Mouse (Mus musculus): ENCODE results near the gene Psg27.
"Not testable (repeated sequence)": the region's sequence is repeated elsewhere in the genome, so short reads cannot be mapped to it uniquely, and the experiment has no call there.

Gene Psg27

DNA sequence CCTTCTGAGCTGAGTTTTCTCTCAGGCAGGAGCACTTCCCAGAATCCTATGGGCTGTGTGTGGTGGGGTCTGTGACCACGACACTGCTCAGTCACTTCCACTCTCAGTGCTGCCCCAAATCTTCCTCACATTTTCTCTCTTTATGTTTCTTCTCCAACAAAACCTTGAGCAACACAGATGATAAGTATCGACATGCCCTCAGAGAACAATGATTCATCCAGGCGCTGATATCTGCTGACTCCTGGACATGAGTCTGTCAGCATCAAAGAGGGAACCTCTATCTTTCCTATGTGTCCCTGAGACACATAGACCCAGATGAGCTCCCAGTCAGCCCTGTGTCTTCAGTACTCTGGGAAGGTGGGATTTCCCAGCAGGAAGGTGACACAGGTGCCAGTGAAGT is at the start of gene Psg27:
TSS of gene Psg27 (minus strand) at position 101 of the 400 bp plus-strand sequence.
- DNase-seq (ENCODE audit: low read depth, low spot score): no peak

DNA sequence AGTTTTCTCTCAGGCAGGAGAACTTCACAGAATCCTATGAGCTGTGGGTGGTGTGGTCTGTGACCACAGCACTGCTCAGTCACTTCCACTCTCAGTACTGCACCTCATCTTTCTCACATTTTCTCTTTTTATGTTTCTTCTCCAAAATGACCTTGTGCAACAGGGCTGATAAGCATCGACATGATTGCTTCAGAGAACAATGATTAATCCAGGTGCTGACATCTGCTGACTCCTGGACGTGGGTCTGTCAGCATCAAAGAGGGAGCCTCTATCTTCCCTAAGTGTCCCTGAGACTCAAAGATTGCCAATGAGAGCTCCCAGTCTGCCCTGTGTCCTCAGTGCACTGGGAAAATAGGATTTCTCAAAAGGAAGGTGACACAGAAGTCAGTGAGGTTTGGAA is 49.3 kb upstream of the Psg27 start, which contains the start of gene Psg23:
TSS of gene Psg23 (minus strand) at position 101 of the 400 bp plus-strand sequence.
- DNase-seq (ENCODE audit: low read depth, low spot score): not testable (repeated sequence)

DNA sequence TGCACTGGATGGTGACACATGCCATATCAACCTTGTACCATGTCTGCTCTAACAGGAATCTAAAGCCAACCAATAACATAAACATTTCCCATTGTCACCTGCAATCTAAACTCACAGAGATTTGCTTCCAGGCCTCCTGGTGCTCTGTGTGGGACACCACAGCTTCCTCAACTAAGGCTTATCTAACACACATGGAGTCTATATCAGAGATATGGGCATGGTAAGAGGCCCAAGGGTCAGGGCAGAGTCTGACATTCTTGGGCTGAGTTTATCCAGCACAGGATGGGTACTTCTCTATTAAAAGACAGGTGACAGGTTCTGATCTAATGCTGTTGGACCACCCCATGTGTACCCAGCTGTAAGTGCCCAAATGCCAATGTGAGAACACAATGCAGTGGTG is 7.3 kb downstream of the Psg27 start:
- DNase-seq (ENCODE audit: low read depth, low spot score): no peak

DNA sequence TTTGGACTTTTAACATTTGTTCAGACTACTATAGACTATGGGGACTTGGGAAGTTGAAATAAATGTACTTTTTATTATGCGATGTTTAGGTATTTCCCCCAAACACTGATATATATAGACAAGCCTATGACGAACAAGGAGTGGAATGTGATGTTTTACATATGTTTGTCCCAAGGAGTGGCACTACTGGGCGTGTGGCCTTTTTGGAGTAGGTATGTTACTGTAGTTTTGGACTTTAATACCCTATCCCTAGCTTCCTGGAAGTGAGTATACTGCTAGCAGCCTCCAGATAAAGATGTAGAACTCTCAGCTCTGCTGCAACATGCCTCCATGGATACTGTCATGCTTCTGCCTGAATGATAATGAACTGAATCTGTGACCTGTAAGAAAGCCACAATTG is 11.4 kb downstream of the Psg27 start:
- not testable (repeated sequence) for DNase-seq (ENCODE audit: low read depth, low spot score)

DNA sequence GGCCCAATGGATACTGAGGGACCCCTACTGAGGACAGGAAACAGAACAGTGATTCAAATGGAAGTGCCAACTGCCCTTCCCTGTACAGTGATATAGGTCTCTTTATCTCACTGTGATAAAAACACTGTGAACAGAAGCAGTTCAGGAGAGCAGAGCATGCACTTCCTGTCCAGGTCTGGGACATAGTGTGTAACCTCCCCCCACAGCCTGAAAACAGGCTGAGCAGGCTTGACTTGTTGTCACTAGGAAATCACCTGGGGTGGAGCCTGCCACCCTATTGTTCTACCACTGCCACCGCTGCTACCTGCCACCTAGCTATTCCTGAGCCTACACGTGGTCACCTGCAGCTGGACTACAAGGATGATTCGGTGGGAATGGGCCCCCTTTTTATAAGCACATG is 33.7 kb downstream of the Psg27 start:
- no peak for DNase-seq (ENCODE audit: low read depth, low spot score)

DNA sequence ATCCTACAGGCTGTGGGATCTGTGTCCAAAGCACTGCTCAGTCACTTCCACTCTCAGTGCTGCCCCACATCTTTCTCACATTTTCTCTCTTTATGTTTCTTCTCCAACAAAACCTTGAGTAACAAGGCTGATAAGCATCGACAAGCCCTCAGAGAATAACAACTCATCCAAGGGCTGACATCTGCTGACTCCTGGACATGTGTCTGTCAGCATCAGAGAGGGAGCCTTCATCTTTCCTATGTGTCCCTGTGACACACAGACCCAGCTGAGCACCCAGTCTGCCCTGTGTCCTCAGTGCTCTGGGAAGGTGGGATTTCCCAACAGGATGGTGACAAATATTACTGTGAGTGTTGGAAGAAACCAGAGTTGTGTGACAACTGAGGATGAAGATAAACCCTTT is 34.9 kb downstream of the Psg27 start, which contains the start of gene Psg25:
TSS of gene Psg25 (minus strand) at position 101 of the 400 bp plus-strand sequence.
- no peak for DNase-seq (ENCODE audit: low read depth, low spot score)

DNA sequence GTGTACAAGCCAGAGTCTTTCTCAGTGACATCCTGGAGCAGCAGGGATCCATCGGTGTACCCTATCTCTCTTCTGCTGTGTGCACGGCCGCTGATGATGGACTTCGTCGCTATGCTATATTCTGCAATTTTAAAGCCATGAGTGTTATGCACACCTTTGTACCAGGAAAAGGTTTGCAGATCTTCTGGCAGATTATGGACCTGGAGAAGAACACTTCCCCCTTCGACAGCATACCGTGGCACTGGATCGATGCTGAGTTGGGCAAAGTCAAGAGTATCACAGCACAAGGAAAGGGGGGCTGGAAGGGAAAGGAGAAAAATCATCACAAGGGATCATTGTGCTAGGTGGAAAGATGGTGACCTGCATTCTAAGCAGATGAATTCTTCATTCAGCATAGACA is 42.4 kb downstream of the Psg27 start:
- DNase-seq (ENCODE audit: low read depth, low spot score): no peak

DNA sequence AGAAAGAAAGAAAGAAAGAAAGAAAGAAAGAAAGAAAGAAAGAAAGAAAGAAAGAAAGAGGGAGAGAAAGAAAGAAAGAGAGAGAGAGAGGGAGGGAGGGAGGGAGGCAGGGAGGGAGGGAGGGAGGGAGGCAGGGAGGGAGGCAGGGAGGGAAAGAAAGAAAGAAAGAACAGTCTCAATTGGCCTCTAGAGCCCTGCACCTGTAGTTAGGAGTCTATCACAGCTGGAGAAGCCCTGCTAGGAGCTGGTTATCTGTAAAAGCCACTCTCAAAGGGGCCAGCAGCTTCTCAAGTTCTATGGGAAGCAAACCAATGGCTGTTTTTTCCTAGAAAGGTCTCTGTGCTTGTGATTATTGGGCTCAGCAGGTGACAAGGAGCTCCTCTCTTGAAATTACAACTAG is 54.3 kb downstream of the Psg27 start:
- DNase-seq (ENCODE audit: low read depth, low spot score): not testable (repeated sequence)

DNA sequence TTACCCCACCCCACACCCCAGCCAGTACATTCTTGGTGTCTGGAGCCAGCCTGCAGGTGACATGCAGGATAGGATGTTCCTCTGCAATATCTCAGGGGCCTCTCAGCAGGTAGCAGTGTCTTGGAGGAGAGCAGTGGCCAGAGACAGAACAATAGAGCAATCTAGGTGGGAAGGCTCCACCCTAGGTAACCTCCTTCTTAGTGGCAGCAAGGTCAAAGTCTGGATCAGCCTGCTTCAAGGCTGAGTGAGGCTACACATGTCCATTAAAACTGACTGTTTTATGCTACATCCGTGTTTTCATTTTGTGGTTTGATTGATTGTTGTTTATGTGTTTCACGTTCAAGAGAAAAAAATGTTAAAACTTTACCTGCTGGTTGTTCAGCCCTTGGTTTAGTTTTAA is 54.7 kb downstream of the Psg27 start:
- not testable (repeated sequence) for DNase-seq (ENCODE audit: low read depth, low spot score)

DNA sequence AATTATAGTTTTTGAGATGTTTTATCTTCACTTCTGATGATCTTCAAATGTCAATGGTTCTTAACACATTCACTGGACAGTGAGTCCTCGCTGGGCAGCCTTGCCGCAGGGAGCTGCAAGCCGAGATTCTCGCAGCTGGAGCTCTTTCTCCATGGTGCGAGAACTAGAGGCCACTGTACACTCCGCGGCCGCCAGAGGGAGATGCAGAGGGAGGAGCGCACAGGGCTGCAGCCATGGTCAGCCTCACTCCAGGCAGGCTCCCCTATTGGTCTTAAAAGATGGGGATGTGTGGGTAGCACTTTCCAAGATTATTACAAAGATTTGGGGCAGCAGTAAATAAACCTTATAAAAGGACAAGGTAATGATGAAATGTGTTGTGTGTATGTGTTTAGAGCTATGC is 55.6 kb downstream of the Psg27 start:
- no peak for DNase-seq (ENCODE audit: low read depth, low spot score)
